Mouse (Mus musculus): Measurements from ENCODE around the gene Hmgb1. TPM values are rescaled to one million over a fixed set of nuclear protein-coding genes. Genes with fewer than 3 reads are reported as not detected.

The Hmgb1 gene
- polyA plus RNA-seq, 1 experiment from 2014 or later = 1,384 TPM

GRCm38 (mm10) chr5:149002034-149002802, 182.1 kb downstream of the Hmgb1 start:
- Histone ChIP-seq H3K4me2 (replicated peaks; ENCODE audit: low read depth, low read length) (peak overlapping the region; percentile 36), H3K27me3 (ENCODE audit: insufficient read depth, low read length) (no peaks in the 10 kb centered on the region), H3K4me3 (ENCODE audit: low read length) (no peak overlapping the region), H3K27ac (ENCODE audit: low read length) (peak overlapping the region; percentile 92), H3K9ac (replicated peaks; ENCODE audit: low read length) (0 out of 2 replicates have a peak overlapping the region, but pooled peaks have one; percentile 12), H3K9me3 (ENCODE audit: low read length) (peaks cover 3% of the 10 kb centered on the region; the same call in 1 of the 2 replicates), H3K36me3 (ENCODE audit: insufficient read depth, low read length) (no peaks in the 10 kb centered on the region), H3K4me1 (ENCODE audit: insufficient read depth, low read length) (peaks cover 43% of the 10 kb centered on the region)
- WGBS = 23% methylated on average over 20 of the region's 20 CpGs
- peak; percentile 22; the same call in 1 of the 2 replicates for ATAC-seq (ENCODE audit: low FRiP score, low TSS enrichment)

GRCm38 (mm10) chr5:148999802-149000201, 184.5 kb downstream of the Hmgb1 start:
- ATAC-seq (ENCODE audit: low FRiP score, low TSS enrichment) = no peak
- no peak overlapping the region for H3K4me3 ChIP-seq (ENCODE audit: low read length)
- H3K4me2 ChIP-seq (replicated peaks; ENCODE audit: low read depth, low read length) = no peak overlapping the region
- H3K9ac ChIP-seq (replicated peaks; ENCODE audit: low read length) = no peak overlapping the region
- no peaks in the 10 kb centered on the region for H3K27me3 ChIP-seq (ENCODE audit: insufficient read depth, low read length)
- peaks cover 3% of the 10 kb centered on the region; the same call in 1 of the 2 replicates for H3K9me3 ChIP-seq (ENCODE audit: low read length)
- H3K4me1 ChIP-seq (ENCODE audit: insufficient read depth, low read length) = peaks cover 33% of the 10 kb centered on the region
- H3K27ac ChIP-seq (ENCODE audit: low read length) = no peak overlapping the region
- no peaks in the 10 kb centered on the region for H3K36me3 ChIP-seq (ENCODE audit: insufficient read depth, low read length)
- 89% methylated on average over 7 of the region's 7 CpGs for WGBS

- no peaks in the 10 kb centered on the region for H3K27me3 ChIP-seq (ENCODE audit: insufficient read depth, low read length)
- 60% methylated on average over 14 of the region's 14 CpGs for WGBS
- H3K27ac ChIP-seq (ENCODE audit: low read length) = no peak overlapping the region
- H3K4me2 ChIP-seq (replicated peaks; ENCODE audit: low read depth, low read length) = no peak overlapping the region
- peaks cover 3% of the 10 kb centered on the region; the same call in 1 of the 2 replicates for H3K9me3 ChIP-seq (ENCODE audit: low read length)
- no peak overlapping the region for H3K4me3 ChIP-seq (ENCODE audit: low read length)
- no peak for ATAC-seq (ENCODE audit: low FRiP score, low TSS enrichment)
- peaks cover 40% of the 10 kb centered on the region for H3K4me1 ChIP-seq (ENCODE audit: insufficient read depth, low read length)
- no peak overlapping the region for H3K9ac ChIP-seq (replicated peaks; ENCODE audit: low read length)
- H3K36me3 ChIP-seq (ENCODE audit: insufficient read depth, low read length) = no peaks in the 10 kb centered on the region
These were observed 185.8 kb downstream of the Hmgb1 start for GRCm38 (mm10) chr5:148998512-148998911.

GRCm38 (mm10) chr5:148996709-148997037, 187.6 kb downstream of the Hmgb1 start:
- 76% methylated on average over 4 of the region's 4 CpGs for WGBS
- H3K4me3 ChIP-seq (ENCODE audit: low read length) = no peak overlapping the region
- H3K4me2 ChIP-seq (replicated peaks; ENCODE audit: low read depth, low read length) = no peak overlapping the region
- H3K4me1 ChIP-seq (ENCODE audit: insufficient read depth, low read length) = peaks cover 22% of the 10 kb centered on the region
- no peak overlapping the region for H3K27ac ChIP-seq (ENCODE audit: low read length)
- peaks cover 3% of the 10 kb centered on the region; the same call in 1 of the 2 replicates for H3K9me3 ChIP-seq (ENCODE audit: low read length)
- no peaks in the 10 kb centered on the region for H3K27me3 ChIP-seq (ENCODE audit: insufficient read depth, low read length)
- no peak overlapping the region for H3K9ac ChIP-seq (replicated peaks; ENCODE audit: low read length)
- no peak for ATAC-seq (ENCODE audit: low FRiP score, low TSS enrichment)
- H3K36me3 ChIP-seq (ENCODE audit: insufficient read depth, low read length) = 0 out of 2 replicates have a peak, but pooled peaks cover 3% of the 10 kb centered on the region

Other genes with a start within 250 kb of the Hmgb1 start
- 0.42 TPM in 1 of 2 replicates, not detected in the other for gene Gm42791, start 189.3 kb downstream of the Hmgb1 start, polyA plus RNA-seq (2015; fragmentation: Nextera tagmentation; extraction: Ambion mirVana)
- gene Uspl1, start 139 bp downstream of the Hmgb1 start, polyA plus RNA-seq (2015; fragmentation: Nextera tagmentation; extraction: Ambion mirVana) = 41.1 and 45.2 TPM in 2 replicates
- gene Alox5ap, start 80.3 kb upstream of the Hmgb1 start, polyA plus RNA-seq (2015; fragmentation: Nextera tagmentation; extraction: Ambion mirVana) = 12.6 and 17.8 TPM in 2 replicates
- gene Medag, start 227.3 kb upstream of the Hmgb1 start, polyA plus RNA-seq (2015; fragmentation: Nextera tagmentation; extraction: Ambion mirVana) = 0.22 and 0.49 TPM in 2 replicates

Data from kidney, embryonic 16.5 days (tissue).